Mouse (Mus musculus) gastrocnemius, adult 8-10 months (tissue): ENCODE results near the gene Krt12. TPM values are rescaled to one million over a fixed set of nuclear protein-coding genes. Genes with fewer than 3 reads are reported as not detected.

Experiments
- DNase-seq, 2 experiments: peaks; one replicate each; pipeline ENCODE4 v3.0.0; 2022; ENCODE audit warnings: low spot score in 2 of 2
- total RNA-seq, 4 experiments: library from RNA; stranded (reverse); gene quantifications; 2 replicates each; pipeline ENCODE4 v1.2.4; 2022

The Krt12 gene
- total RNA-seq, 4 experiments from 2014 or later, result 0.17 TPM; not detected in 3

DNA sequence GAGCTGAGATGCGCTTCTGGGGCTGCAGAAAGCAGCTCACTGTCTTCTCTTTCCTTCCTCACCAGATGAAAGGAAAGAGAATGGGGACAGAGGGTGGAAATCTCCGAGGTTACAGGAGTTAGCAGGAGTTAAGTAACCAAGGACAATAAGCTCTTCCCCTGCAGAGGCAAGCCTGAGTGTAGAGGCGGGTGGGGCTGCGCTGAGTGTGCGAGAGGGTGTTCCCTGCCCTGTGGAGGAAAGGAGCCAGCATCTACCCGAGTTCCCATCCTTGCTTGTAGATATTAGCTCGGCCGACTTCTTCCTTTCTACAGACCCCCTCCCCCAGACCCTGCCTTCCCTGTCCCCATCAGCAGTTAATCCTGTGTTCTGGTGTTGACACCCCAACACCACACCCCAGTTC lies 23.2 kb downstream of the Krt12 start:
- no peak for DNase-seq

- DNase-seq, result no peak
Measured at GRCm38 (mm10) chr11:99398084-99398483, 24.0 kb downstream of the Krt12 start.

- DNase-seq, result no peak
Measured at GRCm38 (mm10) chr11:99396661-99397060, 25.4 kb downstream of the Krt12 start.

DNA sequence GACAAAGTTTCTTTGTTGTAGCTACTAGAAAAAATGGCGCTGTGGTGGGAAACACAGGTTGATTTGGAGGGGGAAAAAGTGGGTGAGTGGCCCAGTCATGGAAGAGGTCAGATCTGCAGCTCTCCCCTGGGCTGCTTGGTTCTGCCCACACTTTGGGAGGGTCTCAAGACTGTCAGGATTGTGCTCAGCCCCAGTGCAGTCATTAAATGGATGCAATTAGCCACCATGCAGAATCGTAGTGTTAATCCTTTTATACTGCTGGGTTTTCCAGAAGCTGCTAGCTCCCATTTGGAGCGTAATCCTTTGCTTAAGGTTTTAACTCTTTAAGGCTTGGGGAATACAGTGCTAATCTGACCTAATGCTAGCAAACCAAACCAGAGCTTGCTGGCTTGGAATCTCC lies 26.0 kb downstream of the Krt12 start:
- DNase-seq, result no peak

GRCm38 (mm10) chr11:99392492-99392891 lies 29.6 kb downstream of the Krt12 start:
- DNase-seq, result no peak

DNA sequence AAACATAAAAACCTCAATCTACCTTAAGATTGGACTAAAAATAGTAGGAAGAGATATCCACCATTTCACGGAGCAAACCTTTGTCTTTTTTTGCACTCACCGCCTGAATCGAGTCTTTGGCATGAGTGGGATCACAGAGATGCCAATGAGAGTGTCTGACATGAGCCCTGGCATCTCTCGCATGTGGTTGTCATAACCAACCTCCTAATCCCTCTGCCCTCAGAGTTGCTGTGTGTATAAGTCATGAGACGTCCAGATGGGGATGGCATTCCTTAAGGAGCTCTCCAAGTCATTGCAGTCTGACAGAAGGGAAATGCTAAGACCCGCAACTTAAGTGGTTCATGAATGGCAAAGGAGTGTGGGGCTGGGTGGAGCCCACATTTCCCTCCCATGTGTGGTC lies 30.7 kb downstream of the Krt12 start:
- DNase-seq, result no peak

GRCm38 (mm10) chr11:99390866-99391265 lies 31.2 kb downstream of the Krt12 start:
- no peak for DNase-seq

- DNase-seq, result no peak
Measured at GRCm38 (mm10) chr11:99389264-99389663, 32.8 kb downstream of the Krt12 start, which contains the start of gene Krt10. TSS of gene Krt10 (minus strand) at chr11:99389364.

DNA sequence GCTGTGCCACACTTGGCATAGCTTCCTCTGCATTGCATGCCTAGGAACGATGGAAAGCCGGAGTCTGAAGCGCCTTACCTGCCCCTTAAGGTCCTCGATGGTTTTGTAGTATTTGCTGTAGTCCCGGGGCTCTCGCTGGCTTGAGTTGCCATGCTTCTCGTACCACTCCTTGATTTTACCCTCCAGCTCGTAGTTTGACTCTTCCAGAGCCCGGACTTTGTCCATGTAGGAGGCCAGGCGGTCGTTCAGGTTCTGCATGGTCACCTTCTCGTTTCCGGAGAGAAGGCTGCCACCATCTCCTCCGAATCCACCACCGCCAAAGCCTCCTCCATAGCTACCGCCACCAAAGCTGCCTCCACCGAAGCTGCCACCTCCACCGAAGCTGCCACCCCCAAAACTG lies 33.4 kb downstream of the Krt12 start:
- no peak for DNase-seq

- DNase-seq, result peak; percentile 82 to 89
Measured at GRCm38 (mm10) chr11:99385813-99386721, 36.0 kb downstream of the Krt12 start.

- DNase-seq, result peak; percentile 35 to 46
Measured at GRCm38 (mm10) chr11:99379568-99379967, 42.5 kb downstream of the Krt12 start.

- no peak for DNase-seq
Measured at GRCm38 (mm10) chr11:99374803-99375202, 47.3 kb downstream of the Krt12 start, which contains the start of gene Krt28. TSS of gene Krt28 (minus strand) at chr11:99374903.

DNA sequence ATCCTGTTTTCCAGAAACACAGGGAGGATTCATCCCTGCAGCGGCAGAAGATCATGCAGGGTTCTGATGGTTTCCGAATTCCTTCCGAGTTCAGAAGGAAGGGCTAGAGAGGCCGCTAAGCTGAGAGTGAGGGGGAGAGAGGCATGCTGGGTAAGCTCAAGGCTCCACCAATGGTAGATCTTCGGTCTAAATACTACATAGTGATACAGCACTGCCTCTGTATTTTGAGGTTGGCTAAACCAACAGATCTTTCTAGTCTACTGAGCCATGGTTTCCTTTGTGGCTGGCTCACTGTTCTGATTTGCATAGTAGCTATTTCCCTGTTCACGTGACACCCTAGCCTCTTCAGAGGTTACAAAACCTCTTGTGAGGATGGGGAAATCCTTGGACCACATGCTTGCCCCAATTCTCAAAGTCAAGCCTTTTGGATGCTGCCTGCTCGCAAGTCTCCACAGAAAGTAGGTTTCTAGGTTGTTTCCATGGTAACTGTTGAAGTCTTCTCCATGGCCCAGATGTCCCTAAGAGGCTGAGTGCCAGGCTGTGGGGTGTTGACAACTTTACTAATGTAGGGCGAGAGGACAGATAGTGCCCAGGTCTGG lies 52.1 kb downstream of the Krt12 start:
- no peak for DNase-seq

DNA sequence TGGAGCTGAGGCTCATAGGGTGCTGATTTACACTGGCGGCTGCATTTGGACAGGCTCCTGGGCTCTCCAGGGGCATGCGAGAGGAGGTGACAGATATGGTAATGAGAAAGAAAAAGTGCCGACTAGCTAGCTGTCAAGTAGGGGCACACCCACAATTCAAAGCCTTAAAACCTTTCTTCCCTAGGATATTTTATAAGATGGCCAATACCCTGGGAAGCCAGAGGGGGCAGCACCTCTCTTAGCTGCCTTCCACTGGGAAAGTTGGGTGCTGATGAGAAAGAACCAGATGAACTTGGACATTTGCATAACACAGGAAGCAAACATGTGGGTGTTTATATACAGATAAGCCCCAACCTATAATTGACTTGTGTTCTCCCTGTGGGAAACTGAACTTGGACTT lies 52.8 kb downstream of the Krt12 start:
- no peak for DNase-seq

DNA sequence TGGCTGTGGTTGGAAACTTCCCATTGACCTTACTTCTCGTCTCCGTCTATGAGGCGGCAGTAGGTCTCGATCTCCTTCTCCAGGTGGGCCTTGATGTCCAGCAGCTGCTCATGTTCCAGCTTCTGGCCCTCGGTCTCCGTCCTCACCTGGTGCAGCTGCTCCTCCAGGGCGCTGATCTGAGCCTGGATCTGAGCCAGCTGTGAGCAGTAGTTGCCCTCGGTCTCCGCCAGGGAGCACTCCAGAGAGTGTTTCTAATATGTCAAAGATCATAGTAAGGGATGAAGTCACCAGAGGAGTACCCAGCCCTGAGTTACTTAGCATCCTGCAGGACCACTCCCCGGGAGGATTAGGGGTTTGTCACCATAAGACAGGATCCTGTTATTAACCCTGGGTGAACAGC lies 55.3 kb downstream of the Krt12 start:
- no peak for DNase-seq

Other genes starting within 250 kb of the Krt12 start
- gene Smarce1, start 191.2 kb downstream of the Krt12 start, total RNA-seq, result 10 to 100 TPM; 20.8 to 29.7 (median 25.3) TPM
- 1 to 10 TPM; 1.7 to 3.0 (median 2.0) TPM for gene Krt222, start 178.2 kb downstream of the Krt12 start, total RNA-seq
- gene Krt24, start 137.0 kb downstream of the Krt12 start, total RNA-seq, result not detected
- not detected for gene Krt25, start 99.3 kb downstream of the Krt12 start, total RNA-seq
- not detected for gene Krt26, start 84.3 kb downstream of the Krt12 start, total RNA-seq
- gene Krt27, start 71.2 kb downstream of the Krt12 start, total RNA-seq, result not detected
- gene Krt28, start 47.4 kb downstream of the Krt12 start, total RNA-seq, result not detected
- 1 to 10 TPM; 3.5 to 4.4 (median 3.8) TPM for gene Krt10, start 32.9 kb downstream of the Krt12 start, total RNA-seq
- under 1 TPM in 1 of 4 experiments, not detected in 3; 0.13 TPM for gene Krt20, start 15.9 kb upstream of the Krt12 start, total RNA-seq
- not detected for gene Krt23, start 70.9 kb upstream of the Krt12 start, total RNA-seq
- gene Krt39, start 99.1 kb upstream of the Krt12 start, total RNA-seq, result not detected
- not detected for gene Krt40, start 120.9 kb upstream of the Krt12 start, total RNA-seq
- gene Krtap3-3, start 128.6 kb upstream of the Krt12 start, total RNA-seq, result not detected
- not detected for gene Krtap3-2, start 134.6 kb upstream of the Krt12 start, total RNA-seq
- not detected for gene Gm11939, start 137.2 kb upstream of the Krt12 start, total RNA-seq
- gene Krtap3-1, start 144.4 kb upstream of the Krt12 start, total RNA-seq, result not detected
- not detected for gene Krtap1-5, start 158.8 kb upstream of the Krt12 start, total RNA-seq
- not detected for gene Krtap1-4, start 161.4 kb upstream of the Krt12 start, total RNA-seq
- not detected for gene Krtap1-3, start 169.1 kb upstream of the Krt12 start, total RNA-seq
- not detected for gene Krtap9-3, start 175.8 kb upstream of the Krt12 start, total RNA-seq
- not detected for gene Gm11938, start 181.0 kb upstream of the Krt12 start, total RNA-seq
- gene Gm11937, start 187.9 kb upstream of the Krt12 start, total RNA-seq, result not detected
- not detected for gene Krtap2-4, start 192.6 kb upstream of the Krt12 start, total RNA-seq
- gene Gm11562, start 198.2 kb upstream of the Krt12 start, total RNA-seq, result not detected
- not detected for gene Krtap4-1, start 206.0 kb upstream of the Krt12 start, total RNA-seq
- gene Krtap4-2, start 212.8 kb upstream of the Krt12 start, total RNA-seq, result not detected
- not detected for gene Krtap4-7, start 221.8 kb upstream of the Krt12 start, total RNA-seq
- gene Gm11555, start 228.0 kb upstream of the Krt12 start, total RNA-seq, result not detected
- not detected for gene Gm11563, start 236.7 kb upstream of the Krt12 start, total RNA-seq
- gene Krtap4-6, start 243.7 kb upstream of the Krt12 start, total RNA-seq, result not detected